9 mouse cellular contexts compared by ENCODE assay signal in genomic region chr6:72454833-72455373, GRCm38 (mm10). TPM values are rescaled to one million over a fixed set of nuclear protein-coding genes. Genes with fewer than 3 reads are reported as not detected.
DNase-seq lines count a peak whose midpoint lies in the region; ATAC-seq and TF ChIP-seq lines count a peak whose summit lies in the region.
"Had no signal": no experiment of that assay in that cellular context is flagged by ENCODE, and none has a peak within 500 bp of the region (broad histone marks: within the 10 kb centered on the region; RNA-seq: fewer than 3 reads in every experiment).

No protein-coding gene starts in this region.

- peaks cover 20% of the 10 kb centered on the region for H3K4me1 ChIP-seq in intestine, embryonic 14.5 days (replicated peaks; ENCODE audit: control insufficient read depth, insufficient read depth, low read length)
- H3K4me1 ChIP-seq in intestine, embryonic 16.5 days (ENCODE audit: control insufficient read depth, insufficient read depth, low read length), result peaks cover 7% of the 10 kb centered on the region; the same call in 1 of the 2 replicates
- peaks cover 15% of the 10 kb centered on the region; the same call in 1 of the 2 replicates for H3K4me1 ChIP-seq in embryonic facial prominence, embryonic 14.5 days (ENCODE audit: control insufficient read depth, insufficient read depth, low read length)
- peaks cover 19% of the 10 kb centered on the region for H3K4me1 ChIP-seq in limb, embryonic 14.5 days (ENCODE audit: control insufficient read depth, insufficient read depth, low read length)

- TF ChIP-seq POLR2A in limb, embryonic 14.5 days (IDR thresholded peaks at IDR 0.05; ENCODE audit: borderline replicate concordance, extremely low read depth, insufficient read depth, insufficient read length), result no peak

- H3K4me2 ChIP-seq in intestine, embryonic 14.5 days (ENCODE audit: low read length), result no peak overlapping the region
- H3K4me2 ChIP-seq in intestine, embryonic 16.5 days (ENCODE audit: low read depth, low read length), result no peak overlapping the region
- H3K4me2 ChIP-seq in embryonic facial prominence, embryonic 14.5 days (ENCODE audit: low read depth, low read length), result no peak overlapping the region
- no peak overlapping the region for H3K4me2 ChIP-seq in limb, embryonic 14.5 days (replicated peaks; ENCODE audit: low read depth, low read length, severe bottlenecking)
- H3K4me2 ChIP-seq: liver, embryonic 11.5 days had no signal

- H3K9me3 ChIP-seq in intestine, embryonic 14.5 days (ENCODE audit: control insufficient read depth, low read length), result no peaks in the 10 kb centered on the region
- no peaks in the 10 kb centered on the region for H3K9me3 ChIP-seq in intestine, embryonic 16.5 days (ENCODE audit: control insufficient read depth, low read length)
- no peaks in the 10 kb centered on the region for H3K9me3 ChIP-seq in embryonic facial prominence, embryonic 14.5 days (ENCODE audit: control insufficient read depth, low read length)
- H3K9me3 ChIP-seq in limb, embryonic 14.5 days (ENCODE audit: control insufficient read depth, low read length), result no peaks in the 10 kb centered on the region

- 62% methylated on average over 7 of the region's 7 CpGs for WGBS in intestine, embryonic 14.5 days
- WGBS in intestine, embryonic 16.5 days, result 56% methylated on average over 7 of the region's 7 CpGs
- WGBS in embryonic facial prominence, embryonic 14.5 days, result 43% methylated on average over 7 of the region's 7 CpGs
- 56% methylated on average over 7 of the region's 7 CpGs for WGBS in limb, embryonic 14.5 days

- DNase-seq in intestine, embryonic 14.5 days (ENCODE audit: low spot score), result no peak
- DNase-seq in MN1 (ENCODE audit: low spot score), result peak; percentile 70
- DNase-seq in embryonic facial prominence, embryonic 14.5 days (ENCODE audit: low spot score), result peak; percentile 81
- DNase-seq in limb, embryonic 14.5 days (ENCODE audit: low spot score), result peak; percentile 64
- no peak for DNase-seq in adrenal gland, postnatal 36 days
- DNase-seq in yolk sac, embryonic 10.5 days (ENCODE audit: low spot score), result no peak

- H3K36me3 ChIP-seq in intestine, embryonic 14.5 days (ENCODE audit: control insufficient read depth, insufficient read depth, low read length), result no peaks in the 10 kb centered on the region
- no peaks in the 10 kb centered on the region for H3K36me3 ChIP-seq in intestine, embryonic 16.5 days (ENCODE audit: control insufficient read depth, insufficient read depth, low read length)
- no peaks in the 10 kb centered on the region for H3K36me3 ChIP-seq in embryonic facial prominence, embryonic 14.5 days (ENCODE audit: control insufficient read depth, insufficient read depth, low read length)
- no peaks in the 10 kb centered on the region for H3K36me3 ChIP-seq in limb, embryonic 14.5 days (ENCODE audit: control insufficient read depth, insufficient read depth, low read length)

- H3K27me3 ChIP-seq in intestine, embryonic 14.5 days (replicated peaks; ENCODE audit: control insufficient read depth, insufficient read depth, low read length), result no peaks in the 10 kb centered on the region
- H3K27me3 ChIP-seq in intestine, embryonic 16.5 days (replicated peaks; ENCODE audit: control insufficient read depth, insufficient read depth, low read length), result no peaks in the 10 kb centered on the region
- H3K27me3 ChIP-seq in embryonic facial prominence, embryonic 14.5 days (replicated peaks; ENCODE audit: control insufficient read depth, insufficient read depth, low read length), result no peaks in the 10 kb centered on the region
- H3K27me3 ChIP-seq in limb, embryonic 14.5 days (ENCODE audit: control insufficient read depth, insufficient read depth, low read length), result no peaks in the 10 kb centered on the region

- H3K4me3 ChIP-seq in intestine, embryonic 14.5 days (ENCODE audit: low read depth, low read length), result no peak overlapping the region
- H3K4me3 ChIP-seq in intestine, embryonic 16.5 days (ENCODE audit: low read length), result no peak overlapping the region
- H3K4me3 ChIP-seq in embryonic facial prominence, embryonic 14.5 days (ENCODE audit: low read depth, low read length), result no peak overlapping the region
- no peak overlapping the region for H3K4me3 ChIP-seq in limb, embryonic 14.5 days (replicated peaks; ENCODE audit: low read length)

- H3K27ac ChIP-seq in intestine, embryonic 14.5 days (ENCODE audit: low read depth), result peak overlapping the region; percentile 74
- H3K27ac ChIP-seq in intestine, embryonic 16.5 days (ENCODE audit: low read length), result no peak overlapping the region
- H3K27ac ChIP-seq in embryonic facial prominence, embryonic 14.5 days (replicated peaks; ENCODE audit: low read depth, low read length), result peak overlapping the region; percentile 54; the same call in 1 of the 2 replicates
- H3K27ac ChIP-seq in limb, embryonic 14.5 days (replicated peaks; ENCODE audit: low read depth, low read length), result peak overlapping the region; percentile 58; the same call in 1 of the 2 replicates

- ATAC-seq in intestine, embryonic 14.5 days (replicated peaks; ENCODE audit: low FRiP score, low TSS enrichment, low read depth), result 0 out of 2 replicates have a peak, but pooled peaks have one; percentile 57
- ATAC-seq in intestine, embryonic 16.5 days, result no peak; the same call in none of the 2 replicates
- ATAC-seq in embryonic facial prominence, embryonic 14.5 days (ENCODE audit: low read depth), result peak; percentile 79
- ATAC-seq in limb, embryonic 14.5 days (ENCODE audit: low FRiP score, low read depth), result peak; percentile 44
- ATAC-seq in megakaryocyte, adult 5-6 weeks (ENCODE audit: poor library complexity, severe bottlenecking), result no peak

- no peak overlapping the region for H3K9ac ChIP-seq in intestine, embryonic 14.5 days (ENCODE audit: low read length)
- H3K9ac ChIP-seq in intestine, embryonic 16.5 days (ENCODE audit: low read depth, low read length), result no peak overlapping the region
- H3K9ac ChIP-seq in embryonic facial prominence, embryonic 14.5 days (ENCODE audit: low read depth, low read length), result no peak overlapping the region
- H3K9ac ChIP-seq in limb, embryonic 14.5 days (ENCODE audit: low read depth, low read length, severe bottlenecking), result no peak overlapping the region

RNA-seq across cellular contexts. Expression of gene Mat2a, which starts 15.5 kb away (rescaled TPM):
- 378 and 409 TPM in 2 replicates for polyA plus RNA-seq in intestine, embryonic 14.5 days (2014; fragmentation: Nextera tagmentation; extraction: Ambion mirVana)
- 268 and 293 TPM in 2 replicates for polyA plus RNA-seq in intestine, embryonic 16.5 days (2015; fragmentation: Nextera tagmentation; extraction: Ambion mirVana)
- 292 and 321 TPM in 2 replicates for polyA plus RNA-seq in embryonic facial prominence, embryonic 14.5 days (2014; fragmentation: Nextera tagmentation; extraction: Ambion mirVana)
- 252 and 285 TPM in 2 replicates for polyA plus RNA-seq in limb, embryonic 14.5 days (2012; rRNA removed)
- polyA plus RNA-seq in limb, embryonic 14.5 days (2014; fragmentation: Nextera tagmentation; extraction: Ambion mirVana), result 352 and 392 TPM in 2 replicates
- total RNA-seq in megakaryocyte, adult 5-6 weeks (2015), result 181 and 183 TPM in 2 replicates
- total RNA-seq in megakaryocyte, adult 5-6 weeks (2017), result 95.4 and 105 TPM in 2 replicates
- 100 to 1,000 TPM; 227 to 350 TPM for total RNA-seq in adrenal gland, postnatal 36 days (2021)

RNA-seq across cellular contexts. Expression of gene Ggcx, which starts 40.8 kb away (rescaled TPM):
- polyA plus RNA-seq in intestine, embryonic 14.5 days (2014; fragmentation: Nextera tagmentation; extraction: Ambion mirVana), result 12.8 and 17.7 TPM in 2 replicates
- 20.3 and 23.7 TPM in 2 replicates for polyA plus RNA-seq in intestine, embryonic 16.5 days (2015; fragmentation: Nextera tagmentation; extraction: Ambion mirVana)
- 15.0 and 15.7 TPM in 2 replicates for polyA plus RNA-seq in embryonic facial prominence, embryonic 14.5 days (2014; fragmentation: Nextera tagmentation; extraction: Ambion mirVana)
- 44.9 and 59.8 TPM in 2 replicates for polyA plus RNA-seq in limb, embryonic 14.5 days (2012; rRNA removed)
- 15.3 and 18.4 TPM in 2 replicates for polyA plus RNA-seq in limb, embryonic 14.5 days (2014; fragmentation: Nextera tagmentation; extraction: Ambion mirVana)
- 5.6 and 7.8 TPM in 2 replicates for total RNA-seq in megakaryocyte, adult 5-6 weeks (2015)
- total RNA-seq in megakaryocyte, adult 5-6 weeks (2017), result 6.0 and 8.3 TPM in 2 replicates
- total RNA-seq in adrenal gland, postnatal 36 days (2021), result 10 to 100 TPM; 49.4 to 69.6 TPM

Comparison
In these comparisons a context has a peak if more than half of its experiments do, and no peak if none do; other contexts are left out.
1. ATAC-seq: peak in intestine, embryonic 14.5 days (single experiment), embryonic facial prominence, embryonic 14.5 days (single experiment) and limb, embryonic 14.5 days (single experiment); none in intestine, embryonic 16.5 days (single experiment) and megakaryocyte, adult 5-6 weeks (single experiment).
2. DNase-seq: peak in MN1 (single experiment), embryonic facial prominence, embryonic 14.5 days (single experiment) and limb, embryonic 14.5 days (single experiment); none in intestine, embryonic 14.5 days (single experiment), adrenal gland, postnatal 36 days (0 of 2) and yolk sac, embryonic 10.5 days (single experiment).